Mouse (Mus musculus): ENCODE measurements at regions not wholly inside any gene's neighbourhood (a gene's known extent, or its start where the extent isn't known, plus 50 kb on each side); places are given as distances from the start of the nearest gene placed in this dataset.

DNA sequence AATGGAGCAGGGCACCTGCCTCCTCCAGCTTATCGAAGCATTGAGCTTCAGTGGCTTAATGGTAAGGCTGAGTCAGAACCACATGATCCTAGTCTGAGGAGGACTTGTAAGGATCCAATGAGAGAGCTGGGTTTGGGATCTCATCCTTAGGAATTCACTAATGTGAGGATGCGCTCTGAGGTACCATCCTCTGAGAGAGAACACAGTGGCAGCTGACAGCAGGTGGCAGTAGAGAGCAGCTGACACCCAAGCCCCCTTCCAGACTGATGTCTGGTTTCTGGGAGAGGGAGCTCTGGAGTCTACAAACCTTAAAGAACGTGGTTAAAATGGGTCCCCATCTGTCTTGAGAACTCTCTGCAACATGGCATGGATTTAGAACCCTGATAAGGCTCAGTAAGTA, 137.8 kb downstream of the B3glct start:
- H3K27me3 ChIP-seq (ENCODE audit: control insufficient read depth, insufficient read depth, low read length): no peaks in the 10 kb centered on the region
- 42% methylated on average over 3 of the region's 3 CpGs for WGBS
- H3K36me3 ChIP-seq (ENCODE audit: control insufficient read depth, insufficient read depth, low read length): no peaks in the 10 kb centered on the region
- no peak overlapping the region for H3K9ac ChIP-seq (ENCODE audit: low read depth, low read length)
- H3K27ac ChIP-seq (replicated peaks; ENCODE audit: insufficient read depth, low read depth, low read length): no peak overlapping the region
- H3K4me1 ChIP-seq (ENCODE audit: control insufficient read depth, insufficient read depth, low read length): no peaks in the 10 kb centered on the region
- DNase-seq (ENCODE audit: extremely low read depth, low read depth, low spot score): no peak
- H3K79me2 ChIP-seq (ENCODE audit: control insufficient read depth, insufficient read depth, low read length): no peaks in the 10 kb centered on the region
- TF ChIP-seq CTCF (IDR thresholded peaks at IDR 0.05; ENCODE audit: low read depth, low read length) (peak; percentile 79), POLR2A (IDR thresholded peaks at IDR 0.05; ENCODE audit: extremely low read depth, insufficient read depth, low read length) (no peak)
- H3K4me3 ChIP-seq (ENCODE audit: insufficient read depth, low read depth, low read length): no peak overlapping the region

DNA sequence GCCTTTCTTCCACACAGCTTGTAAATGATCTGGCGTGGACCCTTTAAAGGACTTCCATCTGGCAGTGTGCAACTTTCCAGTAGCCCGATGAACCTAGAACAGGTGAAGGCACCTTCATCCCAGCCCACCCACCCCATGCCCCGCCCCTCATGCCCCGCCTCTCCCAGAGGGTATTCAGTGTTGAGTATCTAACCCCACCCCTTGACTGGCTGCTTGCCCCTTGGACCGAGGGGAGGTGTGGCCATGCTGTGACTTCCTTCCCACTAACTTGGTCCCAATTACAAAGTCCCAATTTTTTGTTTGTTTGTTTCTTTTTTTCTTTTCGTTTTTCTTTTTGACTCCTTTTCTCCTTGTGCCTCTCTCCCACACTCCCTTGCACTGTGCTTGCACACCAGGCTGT, 140.8 kb downstream of the B3glct start:
- Histone ChIP-seq H3K9ac (ENCODE audit: low read depth, low read length) (no peak overlapping the region), H3K4me3 (ENCODE audit: insufficient read depth, low read depth, low read length) (no peak overlapping the region), H3K27ac (replicated peaks; ENCODE audit: insufficient read depth, low read depth, low read length) (no peak overlapping the region), H3K36me3 (ENCODE audit: control insufficient read depth, insufficient read depth, low read length) (no peaks in the 10 kb centered on the region), H3K79me2 (ENCODE audit: control insufficient read depth, insufficient read depth, low read length) (no peaks in the 10 kb centered on the region), H3K4me1 (ENCODE audit: control insufficient read depth, insufficient read depth, low read length) (no peaks in the 10 kb centered on the region), H3K27me3 (ENCODE audit: control insufficient read depth, insufficient read depth, low read length) (no peaks in the 10 kb centered on the region)
- no peak for TF ChIP-seq POLR2A (IDR thresholded peaks at IDR 0.05; ENCODE audit: extremely low read depth, insufficient read depth, low read length)
- TF ChIP-seq CTCF (IDR thresholded peaks at IDR 0.05; ENCODE audit: low read depth, low read length): no peak
- DNase-seq (ENCODE audit: extremely low read depth, low read depth, low spot score): no peak
- 43% methylated on average over 6 of the region's 6 CpGs for WGBS

- no peaks in the 10 kb centered on the region for H3K27me3 ChIP-seq (ENCODE audit: control insufficient read depth, insufficient read depth, low read length)
- TF ChIP-seq POLR2A (IDR thresholded peaks at IDR 0.05; ENCODE audit: extremely low read depth, insufficient read depth, low read length) (no peak), CTCF (IDR thresholded peaks at IDR 0.05; ENCODE audit: low read depth, low read length) (no peak)
- H3K27ac ChIP-seq (replicated peaks; ENCODE audit: insufficient read depth, low read depth, low read length): no peak overlapping the region
- no peak overlapping the region for H3K9ac ChIP-seq (ENCODE audit: low read depth, low read length)
- H3K36me3 ChIP-seq (ENCODE audit: control insufficient read depth, insufficient read depth, low read length): no peaks in the 10 kb centered on the region
- H3K79me2 ChIP-seq (ENCODE audit: control insufficient read depth, insufficient read depth, low read length): no peaks in the 10 kb centered on the region
- 87% methylated on average over 9 of the region's 9 CpGs for WGBS
- H3K4me1 ChIP-seq (ENCODE audit: control insufficient read depth, insufficient read depth, low read length): no peaks in the 10 kb centered on the region
- no peak for DNase-seq (ENCODE audit: extremely low read depth, low read depth, low spot score)
- no peak overlapping the region for H3K4me3 ChIP-seq (ENCODE audit: insufficient read depth, low read depth, low read length)
These were observed 145.8 kb downstream of the B3glct start for GRCm38 (mm10) chr5:149823821-149824220.

DNA sequence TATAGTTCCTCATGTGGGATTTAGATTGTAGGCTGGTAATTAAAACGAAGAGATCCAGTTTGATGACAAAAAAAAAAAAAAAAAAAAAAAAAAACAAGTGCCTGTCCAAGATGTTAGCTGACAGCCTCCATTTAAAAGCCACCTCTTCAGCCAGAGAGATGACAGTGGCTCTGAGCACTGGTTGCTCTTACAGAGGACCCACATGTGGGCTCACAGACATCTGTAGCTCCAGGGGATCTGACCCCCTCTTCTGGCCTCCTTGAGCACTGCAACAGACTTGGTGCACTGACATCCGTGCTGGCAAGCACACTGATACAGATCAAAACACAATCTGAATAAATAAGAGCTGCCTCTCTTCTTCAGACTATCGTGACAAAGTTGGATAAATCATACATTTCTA, 149.6 kb downstream of the B3glct start:
- Histone ChIP-seq H3K27ac (replicated peaks; ENCODE audit: insufficient read depth, low read depth, low read length) (no peak overlapping the region), H3K4me3 (ENCODE audit: insufficient read depth, low read depth, low read length) (no peak overlapping the region), H3K79me2 (ENCODE audit: control insufficient read depth, insufficient read depth, low read length) (no peaks in the 10 kb centered on the region), H3K36me3 (ENCODE audit: control insufficient read depth, insufficient read depth, low read length) (no peaks in the 10 kb centered on the region), H3K27me3 (ENCODE audit: control insufficient read depth, insufficient read depth, low read length) (no peaks in the 10 kb centered on the region), H3K4me1 (ENCODE audit: control insufficient read depth, insufficient read depth, low read length) (no peaks in the 10 kb centered on the region), H3K9ac (ENCODE audit: low read depth, low read length) (no peak overlapping the region)
- 36% methylated on average over 3 of the region's 3 CpGs for WGBS
- TF ChIP-seq POLR2A (IDR thresholded peaks at IDR 0.05; ENCODE audit: extremely low read depth, insufficient read depth, low read length) (no peak), CTCF (IDR thresholded peaks at IDR 0.05; ENCODE audit: low read depth, low read length) (no peak)
- no peak for DNase-seq (ENCODE audit: extremely low read depth, low read depth, low spot score)

DNA sequence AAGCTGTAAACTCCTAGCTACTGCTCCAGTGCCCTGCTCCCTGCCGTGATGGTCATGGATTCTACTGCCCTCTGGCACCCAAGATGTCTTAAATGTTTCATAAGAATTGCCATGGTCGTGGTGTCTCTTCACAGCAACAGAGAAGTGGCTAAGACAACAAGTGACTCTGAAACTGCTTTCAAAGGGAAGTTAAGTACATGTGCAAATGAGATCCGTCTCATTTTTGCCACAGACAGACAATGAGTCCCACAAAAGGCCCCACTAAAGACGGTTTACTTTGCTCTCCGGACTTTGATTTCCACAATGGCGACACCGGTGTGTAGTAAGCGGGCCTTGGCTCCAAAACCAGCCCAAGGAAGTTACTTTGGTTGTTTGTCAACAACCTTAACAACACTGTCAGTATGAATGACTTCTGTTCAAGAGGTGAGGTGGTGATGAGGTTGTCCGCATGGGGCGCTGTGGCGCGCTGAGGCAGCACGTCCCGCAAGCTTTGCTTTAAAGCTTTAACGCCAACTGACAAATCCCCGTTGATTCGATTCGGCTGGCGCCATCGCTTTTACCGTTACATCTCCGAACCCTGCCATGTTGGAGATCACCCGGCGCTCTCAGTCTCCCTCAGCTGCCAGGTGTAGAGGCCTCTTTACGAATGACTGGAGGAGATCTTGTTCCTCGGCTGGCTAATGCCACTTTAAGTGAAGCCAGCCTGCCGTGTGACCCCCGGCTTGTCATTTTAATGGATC, 153.3 kb downstream of the B3glct start:
- TF ChIP-seq CTCF (IDR thresholded peaks at IDR 0.05; ENCODE audit: low read depth, low read length) (peak; percentile 87), POLR2A (IDR thresholded peaks at IDR 0.05; ENCODE audit: extremely low read depth, insufficient read depth, low read length) (no peak)
- WGBS: 6% methylated on average over 28 of the region's 28 CpGs
- DNase-seq (ENCODE audit: extremely low read depth, low read depth, low spot score): peak; percentile 16
- no peaks in the 10 kb centered on the region for H3K4me1 ChIP-seq (ENCODE audit: control insufficient read depth, insufficient read depth, low read length)
- H3K27ac ChIP-seq (replicated peaks; ENCODE audit: insufficient read depth, low read depth, low read length): no peak overlapping the region
- H3K9ac ChIP-seq (ENCODE audit: low read depth, low read length): no peak overlapping the region
- H3K27me3 ChIP-seq (ENCODE audit: control insufficient read depth, insufficient read depth, low read length): no peaks in the 10 kb centered on the region
- no peak overlapping the region for H3K4me3 ChIP-seq (ENCODE audit: insufficient read depth, low read depth, low read length)
- H3K36me3 ChIP-seq (ENCODE audit: control insufficient read depth, insufficient read depth, low read length): no peaks in the 10 kb centered on the region
- no peaks in the 10 kb centered on the region for H3K79me2 ChIP-seq (ENCODE audit: control insufficient read depth, insufficient read depth, low read length)

DNA sequence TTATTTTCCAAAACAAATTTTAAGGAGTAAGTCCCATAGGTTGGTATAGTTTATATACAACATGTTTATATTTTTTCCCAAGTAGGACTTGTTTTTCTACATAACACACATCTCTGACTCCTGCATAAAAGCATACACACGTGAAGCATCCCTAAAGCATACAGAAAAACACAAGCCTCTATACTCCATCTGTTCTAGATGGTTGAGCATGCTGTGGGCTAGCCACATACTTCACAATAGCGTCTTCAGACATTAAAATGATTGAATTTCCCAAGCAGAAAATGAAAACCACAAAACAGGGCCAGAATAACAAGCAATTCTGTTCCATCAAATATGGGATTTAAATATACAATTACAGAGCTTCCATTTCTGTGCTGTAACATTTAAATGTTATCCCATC, 159.3 kb downstream of the B3glct start:
- H3K79me2 ChIP-seq (ENCODE audit: control insufficient read depth, insufficient read depth, low read length): no peaks in the 10 kb centered on the region
- TF ChIP-seq CTCF (IDR thresholded peaks at IDR 0.05; ENCODE audit: low read depth, low read length) (no peak), POLR2A (IDR thresholded peaks at IDR 0.05; ENCODE audit: extremely low read depth, insufficient read depth, low read length) (no peak)
- no peak overlapping the region for H3K9ac ChIP-seq (ENCODE audit: low read depth, low read length)
- no peaks in the 10 kb centered on the region for H3K4me1 ChIP-seq (ENCODE audit: control insufficient read depth, insufficient read depth, low read length)
- DNase-seq (ENCODE audit: extremely low read depth, low read depth, low spot score): no peak
- H3K36me3 ChIP-seq (ENCODE audit: control insufficient read depth, insufficient read depth, low read length): no peaks in the 10 kb centered on the region
- 61% methylated on average over 2 of the region's 2 CpGs for WGBS
- H3K4me3 ChIP-seq (ENCODE audit: insufficient read depth, low read depth, low read length): no peak overlapping the region
- no peaks in the 10 kb centered on the region for H3K27me3 ChIP-seq (ENCODE audit: control insufficient read depth, insufficient read depth, low read length)
- no peak overlapping the region for H3K27ac ChIP-seq (replicated peaks; ENCODE audit: insufficient read depth, low read depth, low read length)

Data from liver, adult 2 months (tissue).